Mouse (Mus musculus) spleen, embryonic (tissue): ENCODE data around the gene Itprid1.

Experiments
- CTCF ChIA-PET: fragments of 350-600 bp; sonication (Branson Sonifier 250); formaldehyde crosslinking; loops from one replicate; lab custom pipeline; 2022; lab: Charles Lee

Itprid1 gene

DNA sequence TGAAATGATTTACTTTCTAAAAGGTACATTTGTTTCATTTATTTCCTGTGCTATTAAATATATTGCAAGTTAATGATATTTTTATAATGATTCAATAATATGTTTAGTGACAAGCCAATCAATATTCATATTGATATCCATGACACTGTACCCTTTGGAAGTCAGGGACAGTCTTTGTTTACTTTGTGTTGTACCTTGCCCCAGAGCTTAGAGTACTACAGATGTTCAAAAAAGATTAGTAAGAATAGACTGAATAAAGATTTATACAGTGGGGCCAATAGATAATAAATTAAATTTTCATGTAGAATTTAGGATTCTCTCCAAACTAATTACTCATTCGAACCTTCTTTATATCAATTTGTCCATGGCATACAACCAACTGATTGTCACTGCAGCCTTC is 50.9 kb downstream of the Itprid1 start:
- CTCF ChIA-PET, result no interaction called here

- CTCF ChIA-PET, result no interaction called here
Observed at GRCm38 (mm10) chr6:55901568-55902328, 65.1 kb downstream of the Itprid1 start.

GRCm38 (mm10) chr6:55902329-55902605 is 65.6 kb downstream of the Itprid1 start:
- CTCF ChIA-PET, result no interaction called here

DNA sequence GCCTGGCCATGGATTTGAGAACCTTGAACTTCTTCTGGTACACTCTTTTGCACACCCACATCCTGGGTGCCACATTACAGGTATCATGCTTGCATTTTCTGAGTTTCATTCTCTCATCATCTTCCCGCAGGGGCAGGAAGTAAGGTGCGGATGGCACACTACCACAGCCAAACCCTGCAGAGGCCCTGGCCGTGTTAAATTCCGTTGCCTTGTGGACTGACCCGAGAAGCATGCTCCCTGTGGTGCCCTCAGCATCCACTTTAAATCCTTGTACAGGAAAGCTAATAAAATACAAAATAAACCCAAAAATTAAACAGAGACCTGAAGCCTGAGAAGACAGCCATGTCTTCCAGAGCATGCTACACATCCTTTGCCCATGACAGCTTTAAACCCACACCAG is 82.5 kb downstream of the Itprid1 start:
- CTCF ChIA-PET, result no interaction called here

DNA sequence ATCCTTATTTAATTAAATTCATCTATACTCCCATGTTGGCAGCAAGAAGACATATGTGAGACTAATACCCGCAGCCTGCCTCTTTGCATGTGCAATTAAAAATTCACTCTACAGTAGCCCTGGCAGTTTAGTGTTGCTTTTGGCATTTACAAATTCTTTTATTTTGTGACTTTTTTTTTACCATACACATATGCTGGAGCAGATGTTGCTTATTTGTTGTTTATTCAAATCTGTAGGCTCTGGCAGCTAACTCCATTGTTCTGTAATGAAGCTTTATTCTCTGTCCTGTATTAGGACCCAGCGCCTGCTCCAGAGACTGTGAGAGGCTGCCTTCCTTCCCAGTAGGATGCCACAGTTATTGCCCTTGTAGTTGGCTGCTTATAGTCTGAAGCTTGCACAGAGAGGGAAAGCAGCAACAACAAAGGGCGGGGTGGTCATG is 83.6 kb downstream of the Itprid1 start:
- CTCF ChIA-PET, result no interaction called here

DNA sequence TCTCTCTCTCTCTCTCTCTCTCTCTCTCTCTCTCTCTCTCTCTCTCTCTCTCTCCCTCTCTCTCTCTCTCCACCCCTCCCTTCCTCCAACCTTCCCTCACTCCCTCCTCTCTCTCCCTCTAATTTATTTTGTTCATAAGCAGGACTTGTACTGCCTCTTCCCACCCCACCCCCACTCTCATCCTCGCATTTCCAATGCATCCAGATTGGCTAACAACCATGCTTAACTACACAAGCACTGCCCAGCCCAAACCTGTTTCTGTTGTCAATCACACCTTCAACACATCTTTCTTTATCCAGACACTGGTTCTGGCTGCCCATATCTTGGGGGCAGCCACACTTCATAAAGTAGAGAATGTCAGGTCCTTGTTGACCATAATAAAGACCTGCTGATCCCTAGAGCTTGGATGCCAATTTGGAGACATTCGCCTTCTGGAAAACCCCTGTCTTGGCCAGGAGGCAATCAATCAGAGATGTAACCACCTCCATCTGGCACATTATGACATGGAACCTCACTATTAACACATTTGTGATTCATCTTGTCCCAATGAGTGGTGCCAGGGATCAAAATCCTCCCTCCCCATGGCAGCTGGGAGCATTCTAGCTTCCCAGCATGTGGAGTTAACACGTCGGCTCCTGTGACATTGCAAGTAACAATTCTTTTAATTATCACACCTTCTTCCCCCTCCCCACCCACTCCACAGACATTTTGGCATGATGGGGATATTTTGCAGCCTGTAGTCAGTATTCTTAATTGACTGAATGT is 84.4 kb downstream of the Itprid1 start:
- CTCF ChIA-PET, result no interaction called here

DNA sequence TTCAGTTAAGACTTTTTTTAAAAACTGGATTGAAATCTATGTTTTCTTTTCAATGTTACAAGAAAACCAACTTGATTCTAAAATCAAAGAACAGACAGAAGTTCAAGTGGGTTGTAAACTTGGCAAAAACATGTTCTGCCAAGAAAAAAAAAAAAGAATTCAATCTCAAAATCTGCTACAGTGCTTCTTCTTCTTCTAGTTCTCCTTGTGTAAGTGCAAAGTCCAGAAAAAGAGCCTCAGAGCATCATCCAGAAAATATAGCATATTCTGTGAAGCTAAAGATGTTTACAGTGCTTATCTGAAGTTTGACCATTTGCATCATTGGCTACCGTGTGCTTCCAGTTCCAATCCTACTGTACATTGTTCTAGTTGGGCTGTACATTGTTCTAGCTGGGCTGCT is 108.0 kb downstream of the Itprid1 start:
- CTCF ChIA-PET, result no interaction called here

DNA sequence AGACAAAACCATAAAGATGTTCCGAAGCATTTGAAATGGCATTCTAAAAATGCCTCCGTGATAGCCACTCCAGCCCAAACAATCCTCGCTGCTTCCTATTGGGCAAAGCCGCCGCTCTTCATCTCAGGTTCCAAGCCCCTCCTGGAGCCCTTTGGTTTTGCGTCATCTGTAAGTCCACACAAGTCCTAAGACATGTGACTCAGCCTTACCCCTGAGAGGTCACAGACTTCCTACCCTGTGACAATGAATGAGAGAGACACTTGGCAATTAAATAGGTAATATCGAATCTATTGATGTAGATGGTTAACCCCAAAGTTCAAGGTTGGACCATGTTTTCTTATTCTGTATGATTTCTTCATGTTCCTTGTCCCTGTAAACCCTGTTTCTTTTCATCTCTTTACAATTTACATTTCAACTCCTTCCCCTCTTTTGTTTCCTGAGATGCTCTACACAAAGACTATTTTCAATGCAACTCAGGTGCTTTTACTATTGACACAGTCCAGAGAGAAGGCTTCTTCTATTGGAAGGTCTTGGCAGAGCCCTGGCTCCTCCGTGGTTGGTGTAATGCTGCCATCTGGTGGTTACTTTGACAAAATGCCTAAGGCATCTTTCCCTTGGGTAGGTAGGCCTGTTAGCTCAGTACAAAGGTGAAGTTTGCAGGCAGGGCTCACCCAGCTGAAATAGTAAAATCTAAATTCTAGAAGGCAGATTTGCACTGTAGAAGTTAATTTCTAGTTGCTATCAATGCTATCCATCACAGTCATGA is 113.8 kb downstream of the Itprid1 start:
- CTCF ChIA-PET, result no interaction called here

DNA sequence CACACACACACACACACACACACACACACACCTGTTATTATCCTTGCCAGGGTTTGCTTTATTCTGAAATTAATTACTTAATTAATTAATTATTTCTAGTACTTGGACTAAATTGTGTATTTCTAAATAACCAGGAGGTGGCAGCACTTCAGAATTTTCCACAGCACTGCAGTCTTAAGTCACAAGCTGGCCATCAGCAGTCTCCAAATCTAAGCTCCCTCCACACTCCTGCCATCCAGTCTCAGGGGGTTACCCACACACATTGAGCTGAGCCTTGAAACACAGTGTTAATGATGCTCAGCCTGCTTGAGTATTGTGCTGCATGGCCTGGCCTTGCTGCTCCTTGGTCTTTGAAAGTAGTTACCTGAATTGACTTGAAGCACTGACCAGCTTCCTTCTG is 136.3 kb downstream of the Itprid1 start:
- CTCF ChIA-PET, result interaction anchor here (0.7 kb wide), 1 partner anchor 718 kb away, joined by 13 read pairs; no protein-coding TSS in a partner anchor

GRCm38 (mm10) chr6:55979766-55980165 is 143.1 kb downstream of the Itprid1 start:
- CTCF ChIA-PET, result no interaction called here

DNA sequence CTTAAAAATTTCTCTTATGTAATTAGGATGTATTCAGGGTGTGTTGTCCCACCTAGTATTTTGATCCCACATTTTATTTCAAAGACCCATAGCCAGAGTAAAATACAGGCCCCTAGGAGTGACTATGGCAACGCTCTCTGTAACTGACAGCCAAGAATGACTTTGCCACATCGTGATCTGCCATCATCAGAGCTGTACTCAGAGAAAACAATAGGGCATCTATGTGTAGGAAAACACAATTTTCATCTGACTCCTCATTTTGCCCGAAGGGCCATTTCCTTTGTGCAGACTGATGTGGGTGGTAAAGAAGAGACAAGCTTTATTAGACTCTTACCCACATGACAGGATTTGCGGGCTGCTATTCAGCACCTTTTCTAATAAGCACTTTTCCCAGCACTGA is 172.0 kb downstream of the Itprid1 start:
- CTCF ChIA-PET, result no interaction called here

DNA sequence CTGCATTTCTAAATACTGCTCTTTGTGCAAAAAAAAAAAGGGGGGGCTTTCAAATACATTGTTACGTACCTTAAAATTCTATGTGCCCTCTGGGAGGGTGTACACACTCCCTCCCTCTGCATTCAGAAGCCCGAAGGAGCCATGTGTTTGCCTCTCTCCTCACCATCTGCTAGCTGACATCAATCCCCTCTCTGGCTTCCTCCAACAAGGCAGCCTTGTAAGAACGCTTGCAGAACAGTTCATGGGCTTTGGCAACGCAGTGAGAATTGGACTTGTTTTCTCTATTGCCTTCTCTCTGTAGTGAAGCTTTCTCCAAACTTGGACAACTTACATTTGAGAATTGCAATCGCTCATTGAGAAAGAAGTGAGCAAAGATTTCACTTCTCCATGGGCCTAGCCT is 175.7 kb downstream of the Itprid1 start:
- CTCF ChIA-PET, result no interaction called here

DNA sequence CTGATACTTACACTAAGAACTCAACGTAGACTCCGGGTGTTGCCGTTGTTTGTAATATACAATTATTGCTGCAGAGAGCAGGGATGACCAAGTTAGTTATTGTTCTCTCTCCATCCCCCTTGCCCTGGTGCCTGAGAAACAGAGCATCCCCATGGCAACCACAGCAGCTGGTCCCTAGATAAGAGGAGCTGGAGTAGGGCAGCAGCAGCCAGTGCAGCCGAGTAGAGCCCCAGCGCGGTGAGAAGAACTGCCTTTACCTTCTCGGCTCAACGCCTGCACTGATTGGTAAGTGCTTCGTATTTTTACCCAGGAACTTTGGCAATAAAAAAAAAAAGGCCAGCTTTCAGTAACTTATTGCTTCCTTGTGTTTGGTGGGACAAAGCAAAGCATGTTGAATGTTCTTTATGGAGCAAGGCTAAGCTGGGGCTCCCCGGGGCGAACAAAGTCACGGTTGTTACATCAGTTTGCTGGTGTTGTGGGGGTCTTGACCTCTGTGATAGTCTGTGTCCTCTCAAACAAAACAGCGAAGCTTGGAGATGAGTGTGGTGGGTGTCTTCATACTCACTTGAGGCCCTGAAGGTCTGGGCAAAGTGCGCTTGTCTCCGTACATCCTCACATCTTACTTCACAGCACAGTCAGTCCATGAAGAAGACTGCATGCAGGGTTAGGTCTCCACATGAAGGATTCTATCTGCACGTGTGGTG is 180.7 kb downstream of the Itprid1 start, which contains the start of gene Ppp1r17:
Gene Ppp1r17, plus strand, starts transcription at position 207 of the 704 bp plus-strand sequence.
- CTCF ChIA-PET, result no interaction called here

DNA sequence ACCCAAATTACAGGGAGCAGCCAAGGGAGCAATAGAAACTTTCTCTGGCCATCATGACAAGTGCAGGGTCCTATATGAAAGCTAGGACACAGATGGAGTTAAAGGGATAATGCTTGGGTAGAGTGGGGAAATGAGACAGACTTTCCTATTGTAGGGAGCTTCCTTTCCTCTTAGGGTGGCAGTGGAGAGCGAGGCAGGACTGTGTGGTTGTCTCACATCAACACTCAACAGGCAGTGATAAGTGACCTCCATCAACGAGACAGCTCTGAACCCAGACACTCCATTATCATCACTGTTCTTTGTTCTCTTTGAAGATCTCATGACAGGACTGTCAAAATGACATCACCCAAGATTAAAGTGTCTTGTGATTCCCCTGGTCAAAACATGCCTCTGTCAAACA is 182.9 kb downstream of the Itprid1 start:
- CTCF ChIA-PET, result no interaction called here

- CTCF ChIA-PET, result no interaction called here
Observed at GRCm38 (mm10) chr6:56025533-56025932, 188.8 kb downstream of the Itprid1 start.

GRCm38 (mm10) chr6:56027318-56027717 is 190.6 kb downstream of the Itprid1 start:
- CTCF ChIA-PET, result no interaction called here

- CTCF ChIA-PET, result no interaction called here
Observed at GRCm38 (mm10) chr6:56027966-56028365, 191.3 kb downstream of the Itprid1 start.
